Mouse (Mus musculus): ENCODE results near the gene Sdc4.

- TF ChIP-seq FLI1 (IDR thresholded peaks at IDR 0.05; ENCODE audit: low read length) (no peak), GATA1 (IDR thresholded peaks at IDR 0.05; ENCODE audit: borderline replicate concordance, low read length) (no peak)
These were observed 62.0 kb downstream of the Sdc4 start for GRCm38 (mm10) chr2:164381726-164382125.

Measured in megakaryocyte, embryonic 14.5 days (primary cell).